Mouse (Mus musculus) embryonic facial prominence, embryonic 10.5 days (tissue): ENCODE measurements around the gene Sos2. TPM values are rescaled to one million over a fixed set of nuclear protein-coding genes. Genes with fewer than 3 reads are reported as not detected.
A peak's percentile ranks its signal among the peaks of the same experiment; 100 is the strongest.

ENCODE experiments used
- DNase-seq: peaks from one replicate; pipeline ENCODE4 v3.0.0-alpha.2; 2017; ENCODE audit warnings: low spot score
- H3K27ac ChIP-seq: fragments of 300-500 bp; sonication (generic); replicated peaks from 2 replicates; pipeline ENCODE4 v1.5.1; 2016; ENCODE audit warnings: mild to moderate bottlenecking
- H3K27me3 ChIP-seq: fragments of 300-500 bp; sonication (generic); replicated peaks from 2 replicates; pipeline ENCODE4 v1.6.1; 2016; ENCODE audit warnings: low read depth, mild to moderate bottlenecking; ENCODE audit not compliant: poor library complexity, severe bottlenecking
- H3K36me3 ChIP-seq: fragments of 300-500 bp; sonication (generic); replicated peaks from 2 replicates; pipeline ENCODE4 v1.6.1; 2016; ENCODE audit warnings: mild to moderate bottlenecking, moderate library complexity
- H3K4me1 ChIP-seq: fragments of 300-500 bp; sonication (generic); 2 replicates; pipeline ENCODE4 v1.6.1; 2016
- H3K4me3 ChIP-seq: fragments of 300-500 bp; sonication (generic); 2 replicates; pipeline ENCODE4 v1.5.1; 2016; ENCODE audit warnings: mild to moderate bottlenecking, moderate library complexity
- H3K9me3 ChIP-seq: fragments of 300-500 bp; sonication (generic); 2 replicates; pipeline ENCODE4 v1.6.1; 2016; ENCODE audit warnings: mild to moderate bottlenecking
- WGBS: fragments of 180-500 bp; shearing (Covaris S2); methylation state at CpG from one replicate; pipeline ENCODE4 v1.1.7; 2016; 5-methylcytosine and 5-hydroxymethylcytosine counted together
- microRNA-seq: library from miRNA; unstranded; fragments of <30 nt; microRNA quantifications from one replicate; pipeline ENCODE4, GENCODE M21; 2017
- polyA plus RNA-seq: library from polyadenylated mRNA; unstranded; fragments of >200 nt; fragmentation: Nextera tagmentation; extraction: Ambion mirVana; gene quantifications from 2 replicates; pipeline ENCODE4 v1.2.1, GENCODE M21; 2016

The Sos2 gene
- polyA plus RNA-seq, 1 experiment from 2014 or later = 9.7 TPM

DNA sequence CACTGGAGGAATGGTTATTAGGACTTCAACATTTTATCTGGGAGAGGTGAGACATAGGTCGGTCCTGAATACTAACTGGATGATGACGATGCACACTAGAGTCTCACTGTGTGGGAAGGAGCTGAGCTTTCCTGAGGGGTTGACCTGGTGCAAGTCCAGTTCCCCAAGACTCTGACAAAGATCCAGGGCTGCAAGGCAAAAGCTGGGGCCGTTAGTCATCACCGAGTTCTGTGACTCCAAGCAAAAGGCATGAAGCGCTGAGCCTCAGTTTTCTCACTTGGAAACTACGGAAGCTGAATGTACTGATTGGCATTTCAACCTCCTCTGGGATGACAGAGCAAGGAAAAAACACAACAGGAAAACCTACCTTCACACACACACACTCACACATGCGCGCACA is 139.3 kb downstream of the Sos2 start:
- WGBS = 94% methylated on average over 8 of the region's 8 CpGs
- Histone ChIP-seq H3K27ac (no peak overlapping the region), H3K27me3 (no peaks in the 10 kb centered on the region), H3K4me3 (no peak overlapping the region), H3K9me3 (no peaks in the 10 kb centered on the region), H3K4me1 (peaks cover 17% of the 10 kb centered on the region), H3K36me3 (no peaks in the 10 kb centered on the region)
- no peak for DNase-seq

DNA sequence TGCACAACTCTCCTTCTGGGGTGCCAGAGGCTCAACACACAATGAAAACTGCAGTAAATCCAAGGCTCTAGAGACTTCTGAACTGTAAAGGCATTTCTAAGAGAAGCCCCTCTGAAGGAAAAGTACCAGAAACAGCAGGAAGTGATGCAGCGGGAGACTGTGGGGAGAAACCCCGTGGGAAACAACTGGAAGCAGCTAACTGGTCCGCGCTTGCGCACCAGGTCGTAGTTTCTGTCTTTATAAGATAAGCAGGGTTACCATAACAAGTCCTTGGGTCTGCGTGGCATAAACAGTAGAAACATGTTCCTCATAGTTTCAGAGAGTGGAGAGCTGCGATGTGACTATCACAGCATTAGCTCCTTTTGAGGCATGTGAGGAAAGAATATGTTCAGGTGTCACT is 140.0 kb downstream of the Sos2 start:
- no peak overlapping the region for H3K27ac ChIP-seq
- H3K9me3 ChIP-seq = no peaks in the 10 kb centered on the region
- H3K4me1 ChIP-seq = peaks cover 24% of the 10 kb centered on the region
- WGBS = 80% methylated on average over 8 of the region's 8 CpGs
- no peak for DNase-seq
- no peak overlapping the region for H3K4me3 ChIP-seq
- H3K27me3 ChIP-seq = no peaks in the 10 kb centered on the region
- no peaks in the 10 kb centered on the region for H3K36me3 ChIP-seq

DNA sequence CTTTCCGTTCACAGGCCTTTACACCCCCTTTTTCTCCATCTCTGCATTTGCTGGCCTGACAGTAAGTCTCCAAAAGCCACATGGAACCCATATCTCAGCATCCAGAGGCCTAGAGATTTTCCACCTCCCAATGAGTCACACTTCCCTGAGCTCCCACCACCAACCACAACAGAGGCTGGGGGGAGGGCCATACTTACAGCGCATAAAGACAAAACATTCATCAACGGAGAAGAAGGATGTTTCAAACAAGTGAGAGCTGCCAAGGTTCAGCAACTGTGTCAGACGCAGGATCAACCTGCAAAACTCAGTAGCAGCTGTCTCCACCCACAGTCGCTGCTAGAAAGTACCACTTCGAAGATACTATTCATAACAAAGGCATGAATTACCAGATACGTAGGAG is 142.3 kb downstream of the Sos2 start:
- no peak overlapping the region for H3K4me3 ChIP-seq
- H3K9me3 ChIP-seq = no peaks in the 10 kb centered on the region
- peaks cover 27% of the 10 kb centered on the region for H3K4me1 ChIP-seq
- no peak for DNase-seq
- no peaks in the 10 kb centered on the region for H3K36me3 ChIP-seq
- H3K27ac ChIP-seq = no peak overlapping the region
- H3K27me3 ChIP-seq = no peaks in the 10 kb centered on the region
- WGBS = 82% methylated on average over 7 of the region's 7 CpGs

DNA sequence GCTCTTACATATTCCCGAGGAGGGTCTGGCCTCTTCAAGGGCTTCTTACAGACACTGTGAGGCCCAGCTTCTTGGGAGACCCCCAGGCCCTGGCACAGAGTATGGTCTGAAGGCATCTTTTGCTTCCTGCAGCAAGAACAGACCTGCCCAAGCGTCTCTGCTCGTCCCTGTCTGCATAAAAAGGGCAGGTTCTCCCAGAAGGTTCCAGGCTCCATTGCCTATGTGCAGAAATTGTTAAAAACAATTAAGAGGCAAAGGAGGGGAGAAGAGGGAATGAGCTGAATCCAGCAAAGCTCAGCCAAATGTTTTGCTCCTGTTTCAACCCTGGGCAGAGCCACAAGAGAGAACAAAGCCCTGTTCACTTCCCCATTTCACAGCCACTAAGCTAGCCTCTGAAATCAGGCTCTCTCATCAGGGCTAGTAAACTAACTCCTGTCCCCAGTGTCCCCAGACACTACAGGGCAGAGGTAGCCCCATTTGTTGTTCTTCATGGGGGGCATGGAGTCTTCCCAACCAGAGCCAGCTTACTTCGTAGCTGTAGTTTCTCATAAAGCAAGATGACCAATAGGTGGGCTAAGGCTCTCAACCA is 143.2 kb downstream of the Sos2 start:
- Histone ChIP-seq H3K4me3 (no peak overlapping the region; the same call in 1 of the 2 replicates), H3K9me3 (no peaks in the 10 kb centered on the region), H3K27ac (peak overlapping the region; percentile 65), H3K36me3 (no peaks in the 10 kb centered on the region), H3K27me3 (no peaks in the 10 kb centered on the region), H3K4me1 (peaks cover 27% of the 10 kb centered on the region)
- no peak for DNase-seq
- WGBS = 60% methylated on average over 4 of the region's 4 CpGs

DNA sequence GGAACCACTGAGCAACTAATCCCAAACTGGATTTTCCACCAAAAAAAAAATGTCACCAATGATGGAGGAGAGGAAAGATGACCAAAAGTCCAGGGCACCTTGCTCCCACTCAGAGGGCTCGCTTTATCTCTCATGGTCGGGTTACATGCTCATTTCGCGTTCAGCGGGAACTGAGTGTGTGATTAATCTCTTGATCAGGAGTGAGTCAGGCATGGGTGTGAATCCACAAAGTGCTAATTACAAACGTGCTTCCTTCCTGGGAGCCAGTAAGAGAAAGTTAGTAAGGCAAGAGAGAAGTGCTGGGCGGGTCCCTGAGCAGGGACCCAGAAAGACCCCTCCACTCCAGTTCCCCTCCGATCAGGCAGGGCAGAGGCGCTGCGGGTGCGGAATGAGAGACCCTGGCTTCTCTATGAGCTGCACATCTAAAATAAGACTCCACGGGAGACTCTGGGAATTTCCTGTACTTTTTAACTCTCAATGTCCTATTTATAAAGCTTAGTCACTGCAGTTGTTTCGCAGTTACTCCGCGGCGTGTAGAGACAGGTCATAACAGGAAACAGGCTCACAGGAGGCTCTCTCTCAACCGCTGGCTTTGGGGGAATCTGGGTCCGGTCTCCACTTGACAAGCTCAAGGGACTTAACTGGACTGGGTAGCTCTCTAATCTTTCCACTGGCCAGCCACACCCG is 143.8 kb downstream of the Sos2 start:
- WGBS = 47% methylated on average over 19 of the region's 19 CpGs

GRCm38 (mm10) chr12:69537243-69537674 is 144.4 kb downstream of the Sos2 start:
- H3K4me1 ChIP-seq = peaks cover 27% of the 10 kb centered on the region
- peak overlapping the region; percentile 21 for H3K4me3 ChIP-seq
- 36% methylated on average over 10 of the region's 10 CpGs for WGBS
- H3K36me3 ChIP-seq = no peaks in the 10 kb centered on the region
- H3K27me3 ChIP-seq = no peaks in the 10 kb centered on the region
- H3K27ac ChIP-seq = peak overlapping the region; percentile 65
- peak; percentile 53 for DNase-seq
- no peaks in the 10 kb centered on the region for H3K9me3 ChIP-seq

More for the DNA sequence above, 143.8 kb downstream of the Sos2 start:
- peaks cover 27% of the 10 kb centered on the region for H3K4me1 ChIP-seq
- no peaks in the 10 kb centered on the region for H3K36me3 ChIP-seq
- H3K9me3 ChIP-seq = no peaks in the 10 kb centered on the region
- H3K27me3 ChIP-seq = no peaks in the 10 kb centered on the region
- peak overlapping the region; percentile 65 for H3K27ac ChIP-seq
- H3K4me3 ChIP-seq = peak overlapping the region; percentile 21
- DNase-seq = peak; percentile 48

DNA sequence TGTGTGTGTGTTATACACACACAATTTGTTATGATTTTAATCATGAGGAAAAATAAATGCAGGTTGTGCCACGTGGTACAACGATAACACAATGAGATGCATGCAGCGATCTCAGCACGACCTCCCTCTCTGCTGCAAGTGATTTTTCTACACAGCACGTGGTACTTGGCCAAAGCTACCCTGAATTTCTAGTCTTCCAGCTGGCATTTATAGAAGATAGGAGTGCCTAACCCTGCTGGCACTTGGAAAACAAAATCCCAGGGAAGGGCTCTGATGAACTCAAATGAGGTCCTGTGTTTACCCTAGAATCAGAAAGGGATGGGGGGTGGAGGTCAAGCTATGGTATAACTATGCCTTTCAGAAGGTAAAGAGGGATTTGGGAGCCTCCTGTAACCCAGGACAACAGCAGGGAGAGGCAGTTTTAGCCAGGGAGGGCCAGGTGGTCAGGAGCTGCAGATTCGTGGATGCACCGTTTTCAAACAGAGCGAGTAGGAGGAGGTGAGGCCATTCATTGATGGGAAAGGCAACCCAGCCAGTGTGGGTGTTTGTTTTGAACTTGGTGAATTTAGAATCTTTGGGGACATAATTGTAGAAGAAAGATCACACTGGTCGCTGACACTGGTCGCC is 144.9 kb downstream of the Sos2 start:
- no peaks in the 10 kb centered on the region for H3K36me3 ChIP-seq
- H3K9me3 ChIP-seq = no peaks in the 10 kb centered on the region
- no peak for DNase-seq
- H3K4me3 ChIP-seq = no peak overlapping the region
- whole genome bisulfite sequencing = 76% methylated on average over 10 of the region's 10 CpGs
- peak overlapping the region; percentile 65; the same call in 1 of the 2 replicates for H3K27ac ChIP-seq
- H3K27me3 ChIP-seq = no peaks in the 10 kb centered on the region
- peaks cover 25% of the 10 kb centered on the region for H3K4me1 ChIP-seq

Small RNAs within 50 kb of the gene (microRNA-seq; reads per million reads assigned to microRNA genes)
- not detected for gene Gm23018

Other genes with a start within 250 kb of the Sos2 start
- gene Vcpkmt, start 98.8 kb downstream of the Sos2 start, polyA plus RNA-seq = 36.6 and 37.5 TPM in 2 replicates
- 20.5 and 20.9 TPM in 2 replicates for gene L2hgdh, start 43.0 kb upstream of the Sos2 start, polyA plus RNA-seq
- 23.8 and 24.4 TPM in 2 replicates for gene Atp5s, start 43.1 kb upstream of the Sos2 start, polyA plus RNA-seq
- gene Cdkl1, start 109.4 kb upstream of the Sos2 start, polyA plus RNA-seq = 0.43 and 1.6 TPM in 2 replicates
- 11.0 and 11.2 TPM in 2 replicates for gene Atl1, start 210.8 kb upstream of the Sos2 start, polyA plus RNA-seq
- gene Map4k5, start 211.3 kb upstream of the Sos2 start, polyA plus RNA-seq = 31.9 and 33.7 TPM in 2 replicates